Mouse (Mus musculus): ENCODE measurements around the gene Krtcap3.
"Not testable (repeated sequence)": the region's sequence is repeated elsewhere in the genome, so short reads cannot be mapped to it uniquely, and the experiment has no call there.

The Krtcap3 gene

DNA sequence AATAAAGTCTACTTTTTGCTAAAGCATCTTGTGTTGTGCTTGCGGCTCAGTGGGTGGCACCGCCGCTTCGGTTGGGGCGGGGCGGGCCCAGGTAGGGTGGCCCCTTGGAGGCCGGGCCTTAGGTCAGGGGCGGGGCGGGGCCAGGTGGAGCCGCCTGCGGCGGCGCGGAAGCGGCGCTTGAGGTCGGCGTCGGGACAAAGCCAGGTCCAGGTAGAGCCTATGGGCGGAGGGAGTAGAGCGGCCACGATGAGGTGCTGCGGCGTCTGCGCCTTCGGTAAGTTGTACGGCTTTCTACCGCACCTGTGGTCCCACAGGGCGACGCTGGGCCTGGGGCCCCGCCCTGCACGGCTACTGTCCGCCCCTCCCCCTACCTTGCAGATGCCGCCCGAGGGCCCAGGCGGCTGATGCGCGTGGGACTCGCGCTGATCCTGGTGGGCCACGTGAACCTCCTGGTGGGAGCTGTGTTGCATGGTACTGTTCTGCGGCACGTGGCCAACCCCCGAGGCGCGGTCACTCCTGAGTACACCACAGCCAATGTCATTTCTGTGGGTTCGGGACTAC lies at the start of gene Krtcap3:
Gene Krtcap3 (plus strand): TSS at position 151 of the 561 bp plus-strand sequence.
- in situ Hi-C loops (cut with MboI; ENCODE audit: unreplicated experiment in 2 of 2): no loop called here

GRCm38 (mm10) chr5:31201742-31202590 lies 49.5 kb upstream of the Krtcap3 start, which contains the start of gene Zfp513:
TSS of gene Zfp513 (minus strand) at chr5:31202303.
- in situ Hi-C loops (cut with MboI; ENCODE audit: unreplicated experiment in 2 of 2): loop anchor here in 1 of 2 experiments (5.0 kb wide), 1 partner anchor 95 kb away; the partner anchor contains the start of genes Fndc4 and Gckr

DNA sequence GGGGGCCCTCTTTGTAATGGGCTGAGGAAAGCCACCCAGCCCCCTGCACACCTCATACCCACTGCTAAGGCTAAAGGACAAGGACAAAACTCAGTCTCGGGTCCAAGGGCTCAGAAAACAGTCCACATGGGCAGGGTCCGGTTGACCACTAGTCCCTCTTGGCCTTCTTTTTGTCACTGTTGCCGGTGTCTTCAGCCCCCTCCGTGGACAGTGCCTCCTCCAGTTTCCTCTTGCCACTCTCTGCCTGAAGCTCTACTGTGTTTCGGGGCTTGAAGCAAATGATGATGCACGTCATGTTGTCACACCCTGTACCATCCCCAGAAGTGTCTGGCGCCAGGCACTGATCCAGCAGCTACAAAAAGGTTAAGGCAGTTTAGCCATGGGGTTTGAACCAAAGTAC lies 48.6 kb upstream of the Krtcap3 start:
- in situ Hi-C loops (cut with MboI; ENCODE audit: unreplicated experiment in 2 of 2): loop anchor here in 1 of 2 experiments (5.0 kb wide), 1 partner anchor 94 kb away; the partner anchor contains the start of genes Fndc4 and Gckr

DNA sequence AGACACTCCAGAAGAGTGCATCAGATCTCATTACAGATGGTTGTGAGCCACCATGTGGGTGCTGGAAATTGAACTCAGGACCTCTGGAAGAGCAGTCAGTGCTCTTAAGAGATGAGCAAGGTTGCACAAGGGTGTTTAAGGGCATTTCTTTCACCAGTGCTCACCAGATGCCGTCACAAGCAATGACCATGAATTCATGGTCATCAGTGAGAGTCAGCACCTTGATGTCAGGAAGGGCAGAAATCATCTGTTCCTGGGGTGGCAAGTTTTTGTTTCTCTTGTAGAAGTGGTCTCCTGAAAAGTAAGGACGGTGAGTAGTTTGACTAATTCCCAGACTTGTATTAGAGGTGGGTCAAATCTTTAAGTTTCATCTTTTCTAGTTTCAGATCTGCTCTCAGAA lies 47.6 kb upstream of the Krtcap3 start:
- in situ Hi-C loops (cut with MboI; ENCODE audit: unreplicated experiment in 2 of 2): loop anchor here in 1 of 2 experiments (5.0 kb wide), 1 partner anchor 93 kb away; the partner anchor contains the start of genes Fndc4 and Gckr

- in situ Hi-C loops (cut with MboI; ENCODE audit: unreplicated experiment in 2 of 2): loop anchor here in 1 of 2 experiments (5.0 kb wide), 1 partner anchor 93 kb away; the partner anchor contains the start of genes Fndc4 and Gckr
Observed at GRCm38 (mm10) chr5:31204421-31204820, 47.1 kb upstream of the Krtcap3 start.

GRCm38 (mm10) chr5:31216554-31216953 lies 34.9 kb upstream of the Krtcap3 start:
- in situ Hi-C loops (cut with MboI; ENCODE audit: unreplicated experiment in 2 of 2): not testable (repeated sequence)

GRCm38 (mm10) chr5:31218294-31218693 lies 33.2 kb upstream of the Krtcap3 start:
- in situ Hi-C loops (cut with MboI; ENCODE audit: unreplicated experiment in 2 of 2): no loop called here

DNA sequence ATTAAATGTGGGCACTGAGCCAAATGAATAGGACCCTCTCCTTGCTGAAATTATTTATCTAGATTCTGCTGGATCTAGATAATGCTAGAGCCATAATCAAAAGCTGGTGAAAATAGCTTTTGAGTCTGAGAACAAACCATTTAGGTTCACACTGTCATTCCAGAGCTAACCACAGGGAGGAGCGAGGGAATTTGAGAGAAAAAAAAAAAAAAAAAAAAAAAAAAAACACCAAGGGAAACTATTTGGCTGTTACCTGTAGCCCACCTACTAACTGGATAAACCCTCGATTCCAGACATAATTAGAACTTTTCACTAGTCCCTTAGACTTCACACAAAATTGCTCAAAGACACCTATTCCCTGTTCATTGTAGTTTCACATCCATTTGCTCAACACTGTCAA lies 32.4 kb upstream of the Krtcap3 start:
- in situ Hi-C loops (cut with MboI; ENCODE audit: unreplicated experiment in 2 of 2): no loop called here

DNA sequence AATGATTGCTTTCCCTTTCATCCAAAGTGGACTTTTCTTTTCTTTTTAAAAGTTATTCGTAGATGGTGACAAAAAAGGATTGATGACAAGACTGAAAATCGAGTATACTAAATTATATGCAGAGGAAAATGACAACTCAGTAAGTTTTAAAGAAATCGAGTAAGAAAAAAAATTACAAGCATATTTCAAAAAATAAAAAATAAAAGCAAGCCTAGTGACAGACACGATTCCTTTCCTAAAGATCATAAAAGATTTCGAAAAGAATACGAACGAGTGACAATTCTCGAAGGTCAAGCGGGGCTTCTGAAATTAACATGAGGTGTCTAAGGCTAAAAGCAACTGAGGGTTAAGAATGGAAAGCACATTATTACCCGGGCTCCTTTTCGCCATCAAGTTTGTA lies 32.0 kb upstream of the Krtcap3 start:
- in situ Hi-C loops (cut with MboI; ENCODE audit: unreplicated experiment in 2 of 2): no loop called here

- in situ Hi-C loops (cut with MboI; ENCODE audit: unreplicated experiment in 2 of 2): no loop called here
Observed at GRCm38 (mm10) chr5:31219911-31220447, 31.5 kb upstream of the Krtcap3 start.

DNA sequence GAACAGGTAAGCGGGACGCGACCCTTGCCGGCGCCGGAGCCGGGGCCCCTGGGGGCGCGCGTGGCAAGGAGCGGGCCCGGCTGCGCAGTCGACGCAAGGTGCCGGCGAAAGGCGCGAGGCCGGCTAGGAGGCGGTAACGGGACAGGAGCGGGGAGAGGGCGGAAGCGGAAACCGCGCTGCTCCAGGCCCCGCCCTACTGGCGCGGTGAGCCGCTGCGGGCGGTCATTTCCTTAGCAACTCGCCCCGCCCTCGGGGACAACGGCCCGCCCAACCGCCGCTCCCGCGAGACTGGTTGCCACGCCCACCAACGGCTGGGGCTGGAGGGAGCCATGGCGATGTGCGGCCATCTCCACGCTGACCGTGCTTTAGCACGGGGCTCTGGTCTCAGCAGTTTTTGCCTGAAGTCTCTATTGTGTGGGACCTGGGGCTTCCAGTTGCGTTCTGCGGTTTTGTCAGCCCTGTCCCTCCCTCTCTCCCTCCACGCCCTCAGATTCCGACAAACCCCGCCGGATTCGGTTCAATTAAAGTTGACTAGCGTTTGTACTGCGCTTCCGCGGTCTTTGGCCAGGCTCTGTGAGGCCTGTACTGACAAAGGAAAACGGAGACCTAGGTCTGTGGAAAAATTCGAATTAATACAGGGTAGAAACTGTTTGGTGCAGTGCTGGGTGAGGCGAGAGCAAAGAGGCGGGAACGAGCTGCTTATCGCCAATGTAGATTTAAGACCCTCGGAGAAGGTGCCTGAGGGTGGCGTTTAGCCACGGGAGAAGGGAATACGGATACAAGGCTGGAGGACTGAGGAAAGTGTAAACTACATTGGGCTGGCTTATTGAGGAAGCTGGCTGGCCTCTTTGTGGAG lies 30.8 kb upstream of the Krtcap3 start, which contains the start of gene Ppm1g:
Gene Ppm1g (minus strand): TSS at position 240 of the 856 bp plus-strand sequence.
- in situ Hi-C loops (cut with MboI; ENCODE audit: unreplicated experiment in 2 of 2): no loop called here

GRCm38 (mm10) chr5:31221304-31221945 lies 30.1 kb upstream of the Krtcap3 start:
- in situ Hi-C loops (cut with MboI; ENCODE audit: unreplicated experiment in 2 of 2): no loop called here

GRCm38 (mm10) chr5:31222696-31223095 lies 28.8 kb upstream of the Krtcap3 start:
- in situ Hi-C loops (cut with MboI; ENCODE audit: unreplicated experiment in 2 of 2): no loop called here

- in situ Hi-C loops (cut with MboI; ENCODE audit: unreplicated experiment in 2 of 2): no loop called here
Observed at GRCm38 (mm10) chr5:31226641-31227040, 24.9 kb upstream of the Krtcap3 start.

GRCm38 (mm10) chr5:31240637-31241521 lies 10.6 kb upstream of the Krtcap3 start, which contains the start of the genes Nrbp1 and Gm9970:
TSS of gene Nrbp1 (plus strand) at chr5:31240864.
TSS of gene Gm9970 (minus strand) at chr5:31241232.
- in situ Hi-C loops (cut with MboI; ENCODE audit: unreplicated experiment in 2 of 2): loop anchor here in 1 of 2 experiments (5.0 kb wide), 1 partner anchor 46 kb away; no protein-coding TSS in a partner anchor

DNA sequence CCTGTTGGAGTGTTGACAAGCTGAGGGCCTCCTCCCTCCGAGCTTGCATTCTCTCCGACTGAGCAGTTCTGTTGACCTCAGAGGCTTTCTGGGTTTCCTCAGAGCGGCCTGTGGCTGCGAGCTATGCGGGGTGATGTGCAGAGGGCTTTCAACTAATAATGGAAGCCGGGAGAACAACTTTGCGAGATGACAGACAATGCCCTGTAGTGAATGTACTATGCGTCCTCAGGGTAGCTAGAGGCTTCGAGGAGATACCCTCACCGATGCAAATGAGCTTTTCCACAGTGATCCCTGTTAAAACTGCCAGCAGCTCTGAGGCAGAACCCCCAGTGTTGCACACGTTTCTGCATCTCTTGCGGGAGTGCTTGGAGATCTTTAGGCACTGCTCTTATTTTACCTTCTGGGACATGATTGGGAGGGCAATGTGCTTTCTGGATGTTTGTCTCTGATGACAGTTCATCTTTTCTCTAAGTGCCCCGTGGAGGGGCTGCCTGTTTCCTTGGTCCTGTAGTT lies 9.9 kb upstream of the Krtcap3 start:
- in situ Hi-C loops (cut with MboI; ENCODE audit: unreplicated experiment in 2 of 2): loop anchor here in 1 of 2 experiments (5.0 kb wide), 1 partner anchor 46 kb away; no protein-coding TSS in a partner anchor

- in situ Hi-C loops (cut with MboI; ENCODE audit: unreplicated experiment in 2 of 2): loop anchor here in 1 of 2 experiments (5.0 kb wide), 1 partner anchor 45 kb away; no protein-coding TSS in a partner anchor
Observed at GRCm38 (mm10) chr5:31242191-31242590, 9.3 kb upstream of the Krtcap3 start.

DNA sequence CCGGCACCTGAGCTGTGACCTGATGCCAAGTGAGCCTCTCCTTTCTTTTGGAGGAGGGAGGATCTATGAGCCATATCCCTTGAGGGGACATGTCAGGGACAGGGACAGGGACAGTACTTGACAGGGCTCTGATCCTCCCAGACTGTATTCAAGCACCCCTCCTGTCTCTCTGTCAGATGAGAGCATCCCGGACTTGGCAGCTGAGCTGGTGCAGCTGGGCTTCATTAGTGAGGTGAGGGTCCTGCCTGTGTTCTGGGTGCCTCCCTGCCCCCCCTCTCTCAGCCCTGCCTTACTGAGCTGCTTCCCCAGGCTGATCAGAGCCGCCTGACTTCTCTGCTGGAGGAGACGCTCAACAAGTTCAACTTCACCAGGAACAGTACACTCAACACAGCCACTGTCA lies 775 bp upstream of the Krtcap3 start:
- in situ Hi-C loops (cut with MboI; ENCODE audit: unreplicated experiment in 2 of 2): no loop called here

Data from v-Abl transformed pro-B cells (cell line).